Mouse (Mus musculus): ENCODE measurements around the gene Max. TPM values are rescaled to one million over a fixed set of nuclear protein-coding genes. Genes with fewer than 3 reads are reported as not detected.

Max gene
- total RNA-seq, 1 experiment: 40.9 TPM

DNA sequence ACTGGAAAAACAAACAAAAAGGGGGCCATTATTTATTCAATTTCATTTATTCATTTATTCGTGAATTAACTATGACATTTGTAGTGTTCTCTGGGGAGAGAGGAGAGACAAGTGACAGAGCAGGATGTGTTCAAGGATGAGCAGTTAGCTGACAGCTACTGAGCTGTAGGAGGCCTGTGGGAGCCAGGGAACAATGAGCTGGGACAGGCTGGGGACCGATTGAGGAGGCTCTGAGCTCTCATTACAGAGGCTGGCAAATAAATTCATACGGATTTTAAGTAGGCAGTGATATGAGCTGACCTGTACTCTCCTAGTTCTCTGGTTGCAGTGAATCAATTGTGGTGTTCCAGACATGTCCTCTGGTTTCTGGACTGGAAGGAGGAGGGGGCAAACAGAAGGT is 70.8 kb downstream of the Max start:
- Histone ChIP-seq H3K4me1 (ENCODE audit: control insufficient read depth in 2 of 2, insufficient read depth in 2 of 2, low read length in 2 of 2, poor library complexity in 1 of 2) (peaks cover 10 to 24% of the 10 kb centered on the region in 2 experiments), H3K9me3 (ENCODE audit: control insufficient read depth, insufficient read depth, low read depth, low read length) (no peaks in the 10 kb centered on the region), H3K9ac (ENCODE audit: insufficient read depth, low read depth, low read length, poor library complexity, severe bottlenecking) (no peak overlapping the region), H3K36me3 (ENCODE audit: control insufficient read depth, insufficient read depth, low read length, poor library complexity, severe bottlenecking) (peaks cover 22% of the 10 kb centered on the region; the same call in 1 of the 2 replicates), H3K27ac (ENCODE audit: insufficient read depth, low read depth, low read length, poor library complexity, severe bottlenecking) (no peak overlapping the region), H3K4me3 (ENCODE audit: insufficient read depth in 1 of 2, low read depth in 1 of 2, low read length in 2 of 2, poor library complexity in 1 of 2, severe bottlenecking in 1 of 2) (no peak overlapping the region)
- in situ Hi-C loops (cut with MboI; ENCODE audit: low sequenced_read_pairs in 2 of 2, unreplicated experiment in 2 of 2): no loop called here
- no peak for DNase-seq (ENCODE audit: low read depth, low spot score)
- TF ChIP-seq MAFK (IDR thresholded peaks at IDR 0.05; ENCODE audit: insufficient read depth, low read depth, low read length) (no peak), ZNF384 (IDR thresholded peaks at IDR 0.05; ENCODE audit: low read depth, low read length) (no peak), CHD2 (IDR thresholded peaks at IDR 0.05; ENCODE audit: low read depth, low read length) (no peak), ZC3H11A (IDR thresholded peaks at IDR 0.05; ENCODE audit: borderline replicate concordance, low read depth, low read length) (no peak), HCFC1 (IDR thresholded peaks at IDR 0.05; ENCODE audit: borderline replicate concordance, insufficient read depth, low read length) (no peak)

DNA sequence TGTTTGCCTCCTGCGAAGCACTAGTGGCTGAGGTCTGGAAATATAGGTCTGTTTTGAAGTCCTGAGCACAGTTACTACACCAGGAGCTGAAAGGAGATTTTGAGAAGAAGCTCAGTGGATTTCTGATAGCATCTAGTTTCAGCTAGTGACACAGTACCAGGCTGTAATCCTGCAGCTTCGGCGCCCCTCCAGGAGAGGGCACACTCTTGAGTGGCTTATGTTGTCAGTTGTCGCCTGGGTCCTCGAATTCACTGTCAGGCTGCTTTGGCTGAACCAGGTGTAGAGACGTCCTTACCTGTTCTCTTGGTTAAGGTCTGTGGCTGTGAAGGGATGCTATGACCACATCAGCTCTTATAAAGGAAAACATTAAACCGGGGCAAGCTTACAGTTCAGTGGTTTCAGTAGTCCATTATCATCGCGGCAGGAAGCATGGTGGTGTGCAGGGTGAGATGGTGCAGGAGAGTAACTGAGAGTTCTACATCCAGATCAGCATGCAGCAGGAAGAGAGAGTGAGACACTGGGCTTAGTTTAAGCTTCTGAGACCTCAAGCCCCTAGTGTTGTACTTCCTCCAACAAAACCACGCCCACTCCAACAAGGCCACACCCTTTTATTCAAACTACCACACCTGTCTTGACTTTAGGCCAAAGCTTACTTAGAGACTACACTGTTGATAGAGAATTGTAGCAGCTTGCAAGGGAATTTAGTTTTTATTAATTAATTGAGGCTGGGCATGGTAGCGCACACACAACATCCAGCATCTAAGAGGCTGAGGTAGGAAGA is 72.4 kb downstream of the Max start:
- Histone ChIP-seq H3K9me3 (ENCODE audit: control insufficient read depth, insufficient read depth, low read depth, low read length) (no peaks in the 10 kb centered on the region), H3K4me3 (ENCODE audit: insufficient read depth in 1 of 2, low read depth in 1 of 2, low read length in 2 of 2, poor library complexity in 1 of 2, severe bottlenecking in 1 of 2) (no peak overlapping the region), H3K4me1 (ENCODE audit: control insufficient read depth in 2 of 2, insufficient read depth in 2 of 2, low read length in 2 of 2, poor library complexity in 1 of 2) (peaks cover 0 to 16% of the 10 kb centered on the region in 2 experiments; a peak in 3 of 4 replicates), H3K27ac (ENCODE audit: insufficient read depth, low read depth, low read length, poor library complexity, severe bottlenecking) (no peak overlapping the region), H3K36me3 (ENCODE audit: control insufficient read depth, insufficient read depth, low read length, poor library complexity, severe bottlenecking) (peaks cover 22% of the 10 kb centered on the region; the same call in 1 of the 2 replicates), H3K9ac (ENCODE audit: insufficient read depth, low read depth, low read length, poor library complexity, severe bottlenecking) (no peak overlapping the region)
- in situ Hi-C loops (cut with MboI; ENCODE audit: low sequenced_read_pairs in 2 of 2, unreplicated experiment in 2 of 2): no loop called here
- DNase-seq (ENCODE audit: low read depth, low spot score): no peak
- no peak for TF ChIP-seq MAFK (IDR thresholded peaks at IDR 0.05; ENCODE audit: insufficient read depth, low read depth, low read length)
- TF ChIP-seq CHD2 (IDR thresholded peaks at IDR 0.05; ENCODE audit: low read depth, low read length): no peak
- TF ChIP-seq ZC3H11A (IDR thresholded peaks at IDR 0.05; ENCODE audit: borderline replicate concordance, low read depth, low read length): no peak
- no peak for TF ChIP-seq ZNF384 (IDR thresholded peaks at IDR 0.05; ENCODE audit: low read depth, low read length)
- TF ChIP-seq HCFC1 (IDR thresholded peaks at IDR 0.05; ENCODE audit: borderline replicate concordance, insufficient read depth, low read length): no peak

DNA sequence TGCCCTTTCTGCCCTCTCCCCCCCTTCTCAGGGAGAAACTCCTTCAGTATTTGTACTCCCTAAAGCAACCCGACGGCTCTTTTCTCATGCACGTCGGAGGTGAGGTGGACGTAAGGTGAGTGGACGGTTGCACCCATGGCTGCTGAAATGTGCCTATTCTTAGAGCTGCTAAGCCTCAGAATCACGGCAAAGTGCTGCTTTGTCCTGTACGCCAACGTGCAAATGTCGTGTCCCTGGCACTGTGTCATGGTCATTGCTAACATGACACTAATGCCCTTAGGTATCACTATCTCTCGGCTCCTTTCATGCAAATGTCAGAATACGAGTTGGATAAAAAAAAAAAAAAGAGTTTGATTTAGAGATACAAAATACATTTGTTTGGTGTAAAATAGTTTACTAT is 74.1 kb downstream of the Max start:
- in situ Hi-C loops (cut with MboI; ENCODE audit: low sequenced_read_pairs in 2 of 2, unreplicated experiment in 2 of 2): no loop called here
- Histone ChIP-seq H3K36me3 (ENCODE audit: control insufficient read depth, insufficient read depth, low read length, poor library complexity, severe bottlenecking) (peaks cover 22% of the 10 kb centered on the region; the same call in 1 of the 2 replicates), H3K4me3 (ENCODE audit: insufficient read depth in 1 of 2, low read depth in 1 of 2, low read length in 2 of 2, poor library complexity in 1 of 2, severe bottlenecking in 1 of 2) (no peak overlapping the region), H3K9ac (ENCODE audit: insufficient read depth, low read depth, low read length, poor library complexity, severe bottlenecking) (no peak overlapping the region), H3K4me1 (ENCODE audit: control insufficient read depth in 2 of 2, insufficient read depth in 2 of 2, low read length in 2 of 2, poor library complexity in 1 of 2) (peaks cover 4 to 20% of the 10 kb centered on the region in 2 experiments), H3K27ac (ENCODE audit: insufficient read depth, low read depth, low read length, poor library complexity, severe bottlenecking) (no peak overlapping the region; the same call in 1 of the 2 replicates), H3K9me3 (ENCODE audit: control insufficient read depth, insufficient read depth, low read depth, low read length) (no peaks in the 10 kb centered on the region)
- DNase-seq (ENCODE audit: low read depth, low spot score): no peak
- TF ChIP-seq HCFC1 (IDR thresholded peaks at IDR 0.05; ENCODE audit: borderline replicate concordance, insufficient read depth, low read length): no peak
- no peak for TF ChIP-seq ZNF384 (IDR thresholded peaks at IDR 0.05; ENCODE audit: low read depth, low read length)
- no peak for TF ChIP-seq MAFK (IDR thresholded peaks at IDR 0.05; ENCODE audit: insufficient read depth, low read depth, low read length)
- TF ChIP-seq ZC3H11A (IDR thresholded peaks at IDR 0.05; ENCODE audit: borderline replicate concordance, low read depth, low read length): no peak
- TF ChIP-seq CHD2 (IDR thresholded peaks at IDR 0.05; ENCODE audit: low read depth, low read length): no peak

Other genes with a start within 250 kb of the Max start
- 69.5 and 74.4 TPM in 2 replicates for gene Churc1, start 196.7 kb downstream of the Max start, total RNA-seq (2012; rRNA removed)
- 24.0 and 24.2 TPM in 2 replicates for gene Fntb, start 196.6 kb downstream of the Max start, total RNA-seq (2012; rRNA removed)
- gene Gpx2, start 166.6 kb downstream of the Max start, total RNA-seq (2012; rRNA removed): 3.8 and 7.0 TPM in 2 replicates
- 8.8 and 9.5 TPM in 2 replicates for gene Rab15, start 139.3 kb downstream of the Max start, total RNA-seq (2012; rRNA removed)